Mouse (Mus musculus): ENCODE results near the gene S100a6. TPM values are rescaled to one million over a fixed set of nuclear protein-coding genes. Genes with fewer than 3 reads are reported as not detected.

S100a6 gene
- polyA plus RNA-seq, 1 experiment from 2014 or later = 49.8 TPM

DNA sequence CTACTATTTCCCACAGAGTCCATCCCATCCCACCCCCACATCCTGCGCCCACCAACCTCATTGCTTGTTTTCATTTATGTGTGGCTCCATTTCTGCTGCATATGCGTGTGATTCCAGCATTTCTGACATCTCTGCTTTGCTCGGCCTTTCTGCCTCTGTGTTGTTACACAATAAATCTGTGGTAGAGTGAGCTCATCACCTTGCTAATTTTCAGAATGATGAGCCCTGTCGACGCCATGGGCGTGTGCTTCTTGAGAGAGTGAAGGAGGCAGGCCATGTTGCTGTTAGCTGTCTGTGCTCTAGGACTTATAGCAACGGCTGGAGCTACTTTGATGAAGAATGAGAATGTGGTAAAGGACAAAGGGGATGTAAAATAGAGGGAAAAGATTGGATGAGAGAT lies 28.3 kb downstream of the S100a6 start:
- no peaks in the 10 kb centered on the region for H3K4me1 ChIP-seq (ENCODE audit: control insufficient read depth in 2 of 2, insufficient read depth in 2 of 2, low read length in 2 of 2)
- no peak overlapping the region for H3K9ac ChIP-seq (ENCODE audit: low read length)
- no peak overlapping the region for H3K4me3 ChIP-seq (ENCODE audit: control insufficient read depth in 1 of 2, insufficient read depth in 1 of 2, low read depth in 1 of 2, low read length in 2 of 2)
- no peak for ATAC-seq (ENCODE audit: insufficient number of reproducible peaks, insufficient read depth, low FRiP score, low read depth)
- H3K27me3 ChIP-seq (ENCODE audit: control insufficient read depth, insufficient read depth, low read length) = no peaks in the 10 kb centered on the region
- 73% methylated on average over 7 of the region's 7 CpGs for WGBS
- H3K27ac ChIP-seq (replicated peaks in 1 of 2; ENCODE audit: control insufficient read depth in 1 of 2, insufficient read depth in 1 of 2, low read depth in 2 of 2, low read length in 2 of 2) = no peak overlapping the region
- no peak overlapping the region for H3K4me2 ChIP-seq (ENCODE audit: low read length)
- H3K9me3 ChIP-seq (ENCODE audit: control insufficient read depth, low read length) = no peaks in the 10 kb centered on the region
- no peaks in the 10 kb centered on the region for H3K36me3 ChIP-seq (ENCODE audit: control insufficient read depth, insufficient read depth, low read length)

GRCm38 (mm10) chr3:90644220-90644619 lies 31.5 kb downstream of the S100a6 start:
- H3K4me2 ChIP-seq (ENCODE audit: low read length) = no peak overlapping the region

GRCm38 (mm10) chr3:90647291-90647690 lies 34.6 kb downstream of the S100a6 start:
- H3K36me3 ChIP-seq (ENCODE audit: control insufficient read depth, insufficient read depth, low read length) = no peaks in the 10 kb centered on the region
- no peak for ATAC-seq (ENCODE audit: insufficient number of reproducible peaks, insufficient read depth, low FRiP score, low read depth)
- no peaks in the 10 kb centered on the region for H3K4me1 ChIP-seq (ENCODE audit: control insufficient read depth in 2 of 2, insufficient read depth in 2 of 2, low read length in 2 of 2)
- H3K9me3 ChIP-seq (ENCODE audit: control insufficient read depth, low read length) = no peaks in the 10 kb centered on the region
- no peaks in the 10 kb centered on the region for H3K27me3 ChIP-seq (ENCODE audit: control insufficient read depth, insufficient read depth, low read length)
- no peak overlapping the region for H3K27ac ChIP-seq (replicated peaks in 1 of 2; ENCODE audit: control insufficient read depth in 1 of 2, insufficient read depth in 1 of 2, low read depth in 2 of 2, low read length in 2 of 2)
- WGBS = 71% methylated on average over 1 of the region's 1 CpGs
- H3K4me3 ChIP-seq (ENCODE audit: control insufficient read depth in 1 of 2, insufficient read depth in 1 of 2, low read depth in 1 of 2, low read length in 2 of 2) = no peak overlapping the region
- H3K4me2 ChIP-seq (ENCODE audit: low read length) = no peak overlapping the region
- H3K9ac ChIP-seq (ENCODE audit: low read length) = no peak overlapping the region

More at GRCm38 (mm10) chr3:90644220-90644619, 31.5 kb downstream of the S100a6 start:
- Histone ChIP-seq H3K4me3 (ENCODE audit: control insufficient read depth in 1 of 2, insufficient read depth in 1 of 2, low read depth in 1 of 2, low read length in 2 of 2) (no peak overlapping the region), H3K27ac (replicated peaks in 1 of 2; ENCODE audit: control insufficient read depth in 1 of 2, insufficient read depth in 1 of 2, low read depth in 2 of 2, low read length in 2 of 2) (no peak overlapping the region), H3K9me3 (ENCODE audit: control insufficient read depth, low read length) (no peaks in the 10 kb centered on the region), H3K36me3 (ENCODE audit: control insufficient read depth, insufficient read depth, low read length) (no peaks in the 10 kb centered on the region), H3K9ac (ENCODE audit: low read length) (no peak overlapping the region), H3K4me1 (ENCODE audit: control insufficient read depth in 2 of 2, insufficient read depth in 2 of 2, low read length in 2 of 2) (no peaks in the 10 kb centered on the region), H3K27me3 (ENCODE audit: control insufficient read depth, insufficient read depth, low read length) (no peaks in the 10 kb centered on the region)
- no peak for ATAC-seq (ENCODE audit: insufficient number of reproducible peaks, insufficient read depth, low FRiP score, low read depth)
- WGBS = 47% methylated on average over 3 of the region's 3 CpGs

DNA sequence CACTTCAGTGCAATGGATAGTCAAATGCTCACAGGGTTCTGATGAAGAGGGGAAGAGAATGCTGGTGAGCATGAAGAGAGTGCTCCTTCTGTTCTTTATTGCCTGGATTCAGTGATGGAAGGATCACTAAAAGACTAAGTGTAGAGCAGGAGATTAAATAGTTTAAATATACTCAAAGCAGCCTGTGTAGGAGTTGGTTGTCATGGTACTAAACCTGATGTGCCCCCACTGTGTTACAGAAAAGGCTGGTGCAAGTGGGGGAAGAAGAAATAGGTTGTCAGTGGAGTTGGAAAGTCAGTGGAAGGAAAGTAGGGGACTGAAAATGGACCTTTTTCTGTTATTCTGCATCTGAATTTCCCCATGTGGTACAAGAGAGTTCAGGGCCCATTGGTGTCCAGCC lies 36.3 kb downstream of the S100a6 start:
- no peak overlapping the region for H3K9ac ChIP-seq (ENCODE audit: low read length)
- ATAC-seq (ENCODE audit: insufficient number of reproducible peaks, insufficient read depth, low FRiP score, low read depth) = no peak
- no peak overlapping the region for H3K4me2 ChIP-seq (ENCODE audit: low read length)
- no peaks in the 10 kb centered on the region for H3K9me3 ChIP-seq (ENCODE audit: control insufficient read depth, low read length)
- H3K4me1 ChIP-seq (ENCODE audit: control insufficient read depth in 2 of 2, insufficient read depth in 2 of 2, low read length in 2 of 2) = no peaks in the 10 kb centered on the region
- H3K27me3 ChIP-seq (ENCODE audit: control insufficient read depth, insufficient read depth, low read length) = no peaks in the 10 kb centered on the region
- no peaks in the 10 kb centered on the region for H3K36me3 ChIP-seq (ENCODE audit: control insufficient read depth, insufficient read depth, low read length)
- H3K27ac ChIP-seq (replicated peaks in 1 of 2; ENCODE audit: control insufficient read depth in 1 of 2, insufficient read depth in 1 of 2, low read depth in 2 of 2, low read length in 2 of 2) = no peak overlapping the region
- H3K4me3 ChIP-seq (ENCODE audit: control insufficient read depth in 1 of 2, insufficient read depth in 1 of 2, low read depth in 1 of 2, low read length in 2 of 2) = no peak overlapping the region

- 75% methylated on average over 2 of the region's 2 CpGs for WGBS
- Histone ChIP-seq H3K27ac (replicated peaks in 1 of 2; ENCODE audit: control insufficient read depth in 1 of 2, insufficient read depth in 1 of 2, low read depth in 2 of 2, low read length in 2 of 2) (no peak overlapping the region), H3K9me3 (ENCODE audit: control insufficient read depth, low read length) (no peaks in the 10 kb centered on the region), H3K4me1 (ENCODE audit: control insufficient read depth in 2 of 2, insufficient read depth in 2 of 2, low read length in 2 of 2) (no peaks in the 10 kb centered on the region), H3K9ac (ENCODE audit: low read length) (no peak overlapping the region), H3K4me2 (ENCODE audit: low read length) (no peak overlapping the region), H3K36me3 (ENCODE audit: control insufficient read depth, insufficient read depth, low read length) (no peaks in the 10 kb centered on the region), H3K27me3 (ENCODE audit: control insufficient read depth, insufficient read depth, low read length) (no peaks in the 10 kb centered on the region; the same call in 1 of the 2 replicates), H3K4me3 (ENCODE audit: control insufficient read depth in 1 of 2, insufficient read depth in 1 of 2, low read depth in 1 of 2, low read length in 2 of 2) (no peak overlapping the region)
- ATAC-seq (ENCODE audit: insufficient number of reproducible peaks, insufficient read depth, low FRiP score, low read depth) = no peak
Observed at GRCm38 (mm10) chr3:90649832-90650231, 37.1 kb downstream of the S100a6 start.

- Histone ChIP-seq H3K36me3 (ENCODE audit: control insufficient read depth, insufficient read depth, low read length) (no peaks in the 10 kb centered on the region), H3K27ac (replicated peaks in 1 of 2; ENCODE audit: control insufficient read depth in 1 of 2, insufficient read depth in 1 of 2, low read depth in 2 of 2, low read length in 2 of 2) (no peak overlapping the region), H3K9me3 (ENCODE audit: control insufficient read depth, low read length) (no peaks in the 10 kb centered on the region), H3K9ac (ENCODE audit: low read length) (no peak overlapping the region), H3K4me1 (ENCODE audit: control insufficient read depth in 2 of 2, insufficient read depth in 2 of 2, low read length in 2 of 2) (no peaks in the 10 kb centered on the region), H3K27me3 (ENCODE audit: control insufficient read depth, insufficient read depth, low read length) (no peaks in the 10 kb centered on the region; the same call in 1 of the 2 replicates), H3K4me2 (ENCODE audit: low read length) (no peak overlapping the region), H3K4me3 (ENCODE audit: control insufficient read depth in 1 of 2, insufficient read depth in 1 of 2, low read depth in 1 of 2, low read length in 2 of 2) (no peak overlapping the region)
- ATAC-seq (ENCODE audit: insufficient number of reproducible peaks, insufficient read depth, low FRiP score, low read depth) = no peak
- WGBS = 35% methylated on average over 5 of the region's 5 CpGs
Observed at GRCm38 (mm10) chr3:90652878-90653508, 40.3 kb downstream of the S100a6 start.

DNA sequence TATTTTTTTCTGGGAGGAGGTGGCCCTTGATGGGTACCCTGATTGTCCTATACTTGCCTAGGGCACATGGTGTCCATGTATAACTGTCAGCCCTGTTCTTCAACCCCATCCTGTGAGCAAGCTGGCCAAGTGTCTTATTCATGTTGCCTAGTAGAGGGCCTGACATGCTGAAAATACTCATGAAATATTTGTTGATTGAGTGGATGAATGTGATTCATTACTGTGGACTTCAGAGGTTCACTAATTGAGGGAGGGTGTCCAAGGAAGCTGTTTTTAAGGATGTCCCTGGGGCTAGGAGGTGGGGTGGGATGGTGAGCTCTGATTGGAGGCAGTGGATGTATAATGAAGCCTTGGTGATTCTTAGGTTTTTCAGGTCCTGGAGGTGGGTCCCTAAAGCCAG lies 41.0 kb downstream of the S100a6 start, which contains the start of gene S100a7a:
Gene S100a7a, plus strand, starts transcription at position 301 of the 400 bp plus-strand sequence.
- no peak within 1 kb of the TSS for H3K4me2 ChIP-seq (ENCODE audit: low read length)
- no peak within 1 kb of the TSS for H3K4me3 ChIP-seq (ENCODE audit: control insufficient read depth in 1 of 2, insufficient read depth in 1 of 2, low read depth in 1 of 2, low read length in 2 of 2)
- no peaks in the 10 kb centered on the region for H3K4me1 ChIP-seq (ENCODE audit: control insufficient read depth in 2 of 2, insufficient read depth in 2 of 2, low read length in 2 of 2)
- no peaks in the 10 kb centered on the region for H3K36me3 ChIP-seq (ENCODE audit: control insufficient read depth, insufficient read depth, low read length)
- H3K9me3 ChIP-seq (ENCODE audit: control insufficient read depth, low read length) = no peaks in the 10 kb centered on the region
- no peak within 1 kb of the TSS for H3K9ac ChIP-seq (ENCODE audit: low read length)
- no peak within 1 kb of the TSS for H3K27ac ChIP-seq (replicated peaks in 1 of 2; ENCODE audit: control insufficient read depth in 1 of 2, insufficient read depth in 1 of 2, low read depth in 2 of 2, low read length in 2 of 2)
- no peaks in the 10 kb centered on the region; the same call in 1 of the 2 replicates for H3K27me3 ChIP-seq (ENCODE audit: control insufficient read depth, insufficient read depth, low read length)
- ATAC-seq (ENCODE audit: insufficient number of reproducible peaks, insufficient read depth, low FRiP score, low read depth) = no peak

DNA sequence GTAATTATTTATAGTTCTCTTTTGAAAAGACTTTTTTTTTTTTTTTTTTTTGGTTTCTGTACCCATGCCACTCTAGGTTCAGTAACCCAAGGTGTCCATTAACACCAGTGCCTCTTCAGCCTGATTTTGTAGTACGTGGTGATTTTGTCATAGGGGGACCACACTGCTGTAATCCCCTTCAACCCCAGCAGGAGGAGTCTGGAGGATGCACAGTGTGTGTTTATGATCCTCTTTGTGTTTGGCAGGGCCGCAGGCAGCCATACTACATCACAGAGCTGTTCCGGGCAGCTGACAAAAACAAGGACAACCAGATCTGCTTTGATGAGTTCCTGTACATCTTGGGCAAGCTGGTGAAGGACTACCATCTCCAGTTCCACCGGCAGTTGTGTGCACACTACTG lies 44.7 kb downstream of the S100a6 start:
- WGBS = 60% methylated on average over 4 of the region's 4 CpGs

More for the DNA sequence above, 44.7 kb downstream of the S100a6 start:
- H3K9ac ChIP-seq (ENCODE audit: low read length) = no peak overlapping the region
- no peak overlapping the region for H3K4me3 ChIP-seq (ENCODE audit: control insufficient read depth in 1 of 2, insufficient read depth in 1 of 2, low read depth in 1 of 2, low read length in 2 of 2)
- no peak for ATAC-seq (ENCODE audit: insufficient number of reproducible peaks, insufficient read depth, low FRiP score, low read depth)
- no peaks in the 10 kb centered on the region for H3K4me1 ChIP-seq (ENCODE audit: control insufficient read depth in 2 of 2, insufficient read depth in 2 of 2, low read length in 2 of 2)
- H3K4me2 ChIP-seq (ENCODE audit: low read length) = no peak overlapping the region
- H3K27ac ChIP-seq (replicated peaks in 1 of 2; ENCODE audit: control insufficient read depth in 1 of 2, insufficient read depth in 1 of 2, low read depth in 2 of 2, low read length in 2 of 2) = no peak overlapping the region
- no peaks in the 10 kb centered on the region for H3K36me3 ChIP-seq (ENCODE audit: control insufficient read depth, insufficient read depth, low read length)
- no peaks in the 10 kb centered on the region for H3K9me3 ChIP-seq (ENCODE audit: control insufficient read depth, low read length)
- H3K27me3 ChIP-seq (ENCODE audit: control insufficient read depth, insufficient read depth, low read length) = no peaks in the 10 kb centered on the region; the same call in 1 of the 2 replicates

Data from heart, embryonic 14.5 days (tissue).